Mouse (Mus musculus) stomach, embryonic 16.5 days (tissue): ENCODE data around the gene Majin. TPM values are rescaled to one million over a fixed set of nuclear protein-coding genes. Genes with fewer than 3 reads are reported as not detected.

ENCODE experiments used
- ATAC-seq: fragments of 200-750 bp; cut with Nextera tagmentation; 2 replicates; pipeline ENCODE4 v1.8.0; 2017; ENCODE audit warnings: moderate number of reproducible peaks, moderate TSS enrichment; ENCODE audit not compliant: insufficient read depth, low FRiP score
- H3K27ac ChIP-seq: fragments of 300-500 bp; sonication (generic); 2 replicates; pipeline ENCODE4 v1.5.1; 2014; ENCODE audit warnings: low read length
- H3K27me3 ChIP-seq: fragments of 300-500 bp; sonication (generic); 2 replicates; pipeline ENCODE4 v1.6.1; 2014; ENCODE audit warnings: low read length, control low read depth, mixed read lengths; ENCODE audit not compliant: control insufficient read depth, insufficient read depth
- H3K36me3 ChIP-seq: fragments of 300-500 bp; sonication (generic); 2 replicates; pipeline ENCODE4 v1.6.1; 2014; ENCODE audit warnings: low read length; ENCODE audit not compliant: control insufficient read depth, insufficient read depth
- H3K4me1 ChIP-seq: fragments of 300-500 bp; sonication (generic); 2 replicates; pipeline ENCODE4 v1.6.1; 2014; ENCODE audit warnings: low read length, control low read depth, mixed read lengths; ENCODE audit not compliant: control insufficient read depth, insufficient read depth
- H3K4me2 ChIP-seq: fragments of 300-500 bp; sonication (generic); 2 replicates; pipeline ENCODE4 v1.6.1; 2014; ENCODE audit warnings: low read depth, low read length, mixed read lengths
- H3K4me3 ChIP-seq: fragments of 300-500 bp; sonication (generic); replicated peaks from 2 replicates; pipeline ENCODE4 v1.5.1; 2014; ENCODE audit warnings: mild to moderate bottlenecking, low read length
- H3K9ac ChIP-seq: fragments of 300-500 bp; sonication (generic); 2 replicates; pipeline ENCODE4 v1.6.1; 2014; ENCODE audit warnings: low read length
- H3K9me3 ChIP-seq: fragments of 300-500 bp; sonication (generic); replicated peaks from 2 replicates; pipeline ENCODE4 v1.6.1; 2016; ENCODE audit warnings: low read length, control low read depth; ENCODE audit not compliant: control insufficient read depth
- WGBS: fragments of 180-500 bp; shearing (Covaris S2); extraction: QIAGEN DNeasy Blood & Tissue Kit; methylation state at CpG from one replicate; pipeline ENCODE4 v1.1.7; 2014; 5-methylcytosine and 5-hydroxymethylcytosine counted together
- polyA plus RNA-seq: library from polyadenylated mRNA; unstranded; fragments of >200 nt; fragmentation: Nextera tagmentation; extraction: Ambion mirVana; gene quantifications from 2 replicates; pipeline ENCODE4 v1.2.1, GENCODE M21; 2015

The Majin gene
- polyA plus RNA-seq, 1 experiment from 2014 or later: not detected

- H3K4me3 ChIP-seq: peak overlapping the region; percentile 35
- H3K27ac ChIP-seq: peak overlapping the region; percentile 80
- H3K9ac ChIP-seq: peak overlapping the region; percentile 56
- H3K27me3 ChIP-seq: no peaks in the 10 kb centered on the region
- peak overlapping the region; percentile 52 for H3K4me2 ChIP-seq
- no peaks in the 10 kb centered on the region for H3K9me3 ChIP-seq
- ATAC-seq: peak; percentile 81
- no peaks in the 10 kb centered on the region for H3K4me1 ChIP-seq
- WGBS: 70% methylated on average over 8 of the region's 8 CpGs
- peaks cover 15% of the 10 kb centered on the region for H3K36me3 ChIP-seq
Observed at GRCm38 (mm10) chr19:6262839-6263433, 78.7 kb downstream of the Majin start.

DNA sequence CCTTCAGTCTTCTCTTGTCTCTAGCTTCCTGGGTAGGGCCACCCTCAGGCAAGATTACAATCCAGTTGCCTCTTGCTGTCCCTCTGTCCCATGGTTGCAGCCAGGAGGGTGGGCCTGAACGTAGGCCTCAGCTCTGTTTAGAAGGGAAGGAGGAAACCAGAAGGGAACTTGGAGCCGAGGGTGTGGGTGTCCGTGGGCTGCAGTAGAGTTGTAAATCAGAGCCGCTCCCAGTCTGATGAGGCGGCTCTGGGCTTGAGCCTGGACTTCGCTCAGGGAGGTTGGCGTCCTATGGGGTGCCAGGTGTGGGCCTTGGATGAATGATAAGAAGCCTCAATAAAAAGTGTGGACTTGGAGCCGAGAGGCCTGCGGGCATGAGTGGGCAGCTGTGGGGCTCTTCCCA, 80.0 kb downstream of the Majin start:
- peaks cover 15% of the 10 kb centered on the region for H3K36me3 ChIP-seq
- peak overlapping the region; percentile 35 for H3K4me3 ChIP-seq
- ATAC-seq: peak; percentile 13; the same call in 1 of the 2 replicates
- peak overlapping the region; percentile 80 for H3K27ac ChIP-seq
- no peaks in the 10 kb centered on the region for H3K27me3 ChIP-seq
- H3K9me3 ChIP-seq: no peaks in the 10 kb centered on the region
- WGBS: 52% methylated on average over 9 of the region's 9 CpGs
- H3K4me2 ChIP-seq: peak overlapping the region; percentile 52
- H3K4me1 ChIP-seq: no peaks in the 10 kb centered on the region
- peak overlapping the region; percentile 56 for H3K9ac ChIP-seq

DNA sequence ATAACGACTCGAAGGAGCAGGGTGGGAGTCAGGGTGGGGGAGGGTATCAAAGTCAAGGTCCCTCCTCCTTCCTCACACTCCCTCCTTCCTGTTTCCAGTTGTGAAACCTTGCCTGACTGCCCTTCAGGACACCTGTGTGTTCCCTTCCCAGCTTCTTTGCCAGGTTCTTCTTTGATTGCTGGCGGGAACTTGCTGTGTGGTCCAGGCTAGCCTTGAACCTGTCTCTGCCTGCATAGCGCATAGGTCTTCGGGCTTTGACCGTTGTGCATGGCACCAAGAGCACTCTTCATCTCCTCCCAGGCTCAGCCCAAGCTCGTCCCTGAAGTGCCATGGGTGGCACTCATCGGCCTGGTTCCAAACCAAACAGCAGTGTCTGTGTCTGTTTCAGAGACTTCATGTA, 80.8 kb downstream of the Majin start:
- no peak for ATAC-seq
- H3K27me3 ChIP-seq: no peaks in the 10 kb centered on the region
- H3K27ac ChIP-seq: no peak overlapping the region; the same call in 1 of the 2 replicates
- H3K9me3 ChIP-seq: no peaks in the 10 kb centered on the region
- peaks cover 15% of the 10 kb centered on the region for H3K36me3 ChIP-seq
- 0 out of 2 replicates have a peak overlapping the region, but pooled peaks have one; percentile 56 for H3K9ac ChIP-seq
- peak overlapping the region; percentile 35 for H3K4me3 ChIP-seq
- peak overlapping the region; percentile 52 for H3K4me2 ChIP-seq
- H3K4me1 ChIP-seq: no peaks in the 10 kb centered on the region
- WGBS: 77% methylated on average over 8 of the region's 8 CpGs

DNA sequence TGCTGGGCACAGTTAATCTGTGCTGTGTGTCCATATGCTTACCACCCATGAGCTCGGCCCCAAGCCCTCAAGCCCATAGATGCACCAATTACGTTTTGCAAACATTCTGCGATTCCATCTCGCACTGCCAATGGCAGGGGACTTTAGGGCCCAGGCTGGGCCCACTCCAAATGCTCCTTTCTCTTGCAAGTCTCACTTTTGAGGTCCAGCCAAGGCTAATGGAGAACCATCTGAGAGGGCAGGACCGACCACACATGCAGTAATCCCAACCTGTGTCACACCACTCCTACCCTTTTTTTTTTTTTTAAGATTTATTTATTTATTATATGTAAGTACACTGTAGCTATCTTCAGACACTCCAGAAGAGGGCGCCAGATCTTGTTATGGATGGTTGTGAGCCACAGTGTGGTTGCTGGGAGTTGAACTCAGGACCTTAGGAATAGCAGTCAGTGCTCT, 81.6 kb downstream of the Majin start:
- no peaks in the 10 kb centered on the region for H3K9me3 ChIP-seq
- H3K36me3 ChIP-seq: peaks cover 12% of the 10 kb centered on the region
- H3K9ac ChIP-seq: no peak overlapping the region
- H3K4me1 ChIP-seq: no peaks in the 10 kb centered on the region
- WGBS: 70% methylated on average over 6 of the region's 6 CpGs
- H3K27ac ChIP-seq: no peak overlapping the region
- no peaks in the 10 kb centered on the region for H3K27me3 ChIP-seq
- peak overlapping the region; percentile 35; the same call in 1 of the 2 replicates for H3K4me3 ChIP-seq
- no peak overlapping the region for H3K4me2 ChIP-seq
- ATAC-seq: no peak

GRCm38 (mm10) chr19:6267306-6268169, 83.3 kb downstream of the Majin start:
- H3K27ac ChIP-seq: no peak overlapping the region
- WGBS: 61% methylated on average over 11 of the region's 11 CpGs
- H3K4me3 ChIP-seq: no peak overlapping the region
- H3K36me3 ChIP-seq: no peaks in the 10 kb centered on the region
- H3K4me1 ChIP-seq: peaks cover 3% of the 10 kb centered on the region; the same call in 1 of the 2 replicates
- no peaks in the 10 kb centered on the region for H3K27me3 ChIP-seq
- H3K4me2 ChIP-seq: no peak overlapping the region
- no peaks in the 10 kb centered on the region for H3K9me3 ChIP-seq
- ATAC-seq: no peak
- H3K9ac ChIP-seq: peak overlapping the region; percentile 4; the same call in 1 of the 2 replicates

GRCm38 (mm10) chr19:6268170-6268528, 84.0 kb downstream of the Majin start:
- no peaks in the 10 kb centered on the region for H3K9me3 ChIP-seq
- peak; percentile 46; the same call in 1 of the 2 replicates for ATAC-seq
- peaks cover 3% of the 10 kb centered on the region; the same call in 1 of the 2 replicates for H3K4me1 ChIP-seq
- no peaks in the 10 kb centered on the region for H3K27me3 ChIP-seq
- H3K36me3 ChIP-seq: no peaks in the 10 kb centered on the region
- no peak overlapping the region for H3K9ac ChIP-seq
- H3K27ac ChIP-seq: no peak overlapping the region
- WGBS: 11% methylated on average over 8 of the region's 8 CpGs
- no peak overlapping the region for H3K4me2 ChIP-seq
- H3K4me3 ChIP-seq: no peak overlapping the region

DNA sequence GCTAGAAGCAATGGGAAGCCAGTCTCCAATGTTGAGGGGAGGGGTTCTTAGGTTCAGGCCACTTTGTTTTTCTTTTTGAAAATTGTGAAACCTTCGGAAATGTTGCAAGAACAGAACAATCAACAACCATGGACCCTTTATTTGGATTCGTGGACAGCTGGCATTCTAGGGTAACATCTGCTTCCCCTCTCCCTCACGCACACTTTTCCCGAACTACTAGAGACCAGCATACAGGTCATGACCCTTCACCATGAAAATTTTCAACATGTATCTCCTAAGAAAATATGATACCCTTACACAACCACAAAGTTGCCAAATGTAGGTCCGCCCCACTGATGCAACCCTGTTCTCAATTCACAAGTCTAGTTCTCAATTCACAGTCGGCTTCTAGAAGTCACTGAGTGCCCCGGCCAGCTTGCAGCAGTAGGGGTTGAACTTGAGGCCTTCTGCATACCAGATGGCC, 84.5 kb downstream of the Majin start:
- Histone ChIP-seq H3K9ac (no peak overlapping the region), H3K4me1 (peaks cover 3% of the 10 kb centered on the region; the same call in 1 of the 2 replicates), H3K27ac (no peak overlapping the region), H3K27me3 (no peaks in the 10 kb centered on the region), H3K9me3 (no peaks in the 10 kb centered on the region), H3K4me2 (no peak overlapping the region), H3K36me3 (no peaks in the 10 kb centered on the region), H3K4me3 (no peak overlapping the region)
- 81% methylated on average over 7 of the region's 7 CpGs for WGBS
- ATAC-seq: no peak

- Histone ChIP-seq H3K4me2 (no peak overlapping the region), H3K4me1 (peaks cover 6% of the 10 kb centered on the region; the same call in 1 of the 2 replicates), H3K36me3 (no peaks in the 10 kb centered on the region), H3K4me3 (no peak overlapping the region), H3K27me3 (no peaks in the 10 kb centered on the region), H3K27ac (0 out of 2 replicates have a peak overlapping the region, but pooled peaks have one; percentile 15), H3K9me3 (no peaks in the 10 kb centered on the region), H3K9ac (no peak overlapping the region)
- WGBS: 84% methylated on average over 8 of the region's 8 CpGs
- ATAC-seq: no peak
Observed at GRCm38 (mm10) chr19:6269798-6270475, 85.7 kb downstream of the Majin start.
